Mouse (Mus musculus) forebrain, embryonic 16.5 days (tissue): ENCODE measurements at regions not wholly inside any gene's neighbourhood (a gene's known extent, or its start where the extent isn't known, plus 50 kb on each side); places are given as distances from the start of the nearest gene placed in this dataset.

Source experiments
- ATAC-seq: fragments of 200-750 bp; cut with Nextera tagmentation; 2 replicates; pipeline ENCODE4 v1.8.0; 2017; ENCODE audit warnings: mild to moderate bottlenecking, moderate library complexity
- H3K27ac ChIP-seq: fragments of 300-500 bp; sonication (generic); 2 replicates; pipeline ENCODE4 v1.5.1; 2014; ENCODE audit warnings: low read length, control low read depth
- H3K27me3 ChIP-seq: fragments of 300-500 bp; sonication (generic); replicated peaks from 2 replicates; pipeline ENCODE4 v1.6.1; 2014; ENCODE audit warnings: low read length; ENCODE audit not compliant: control insufficient read depth, insufficient read depth
- H3K36me3 ChIP-seq: fragments of 300-500 bp; sonication (generic); 2 replicates; pipeline ENCODE4 v1.6.1; 2014; ENCODE audit not compliant: control insufficient read depth, insufficient read depth
- H3K4me1 ChIP-seq: fragments of 300-500 bp; sonication (generic); replicated peaks from 2 replicates; pipeline ENCODE4 v1.6.1; 2014; ENCODE audit warnings: low read length; ENCODE audit not compliant: control insufficient read depth, insufficient read depth
- H3K4me2 ChIP-seq: fragments of 300-500 bp; sonication (generic); 2 replicates; pipeline ENCODE4 v1.6.1; 2014; ENCODE audit warnings: mild to moderate bottlenecking, low read length, control low read depth
- H3K4me3 ChIP-seq: fragments of 300-500 bp; sonication (generic); replicated peaks from 2 replicates; pipeline ENCODE4 v1.5.1; 2014; ENCODE audit warnings: mild to moderate bottlenecking, low read length, control low read depth
- H3K9ac ChIP-seq: fragments of 300-500 bp; sonication (generic); replicated peaks from 2 replicates; pipeline ENCODE4 v1.6.1; 2014; ENCODE audit warnings: low read depth, low read length, control low read depth
- H3K9me3 ChIP-seq: fragments of 300-500 bp; sonication (generic); 2 replicates; pipeline ENCODE4 v1.6.1; 2016; ENCODE audit warnings: low read length; ENCODE audit not compliant: control insufficient read depth
- WGBS: fragments of 180-500 bp; shearing (Covaris S2); extraction: QIAGEN DNeasy Blood & Tissue Kit; methylation state at CpG from one replicate; pipeline ENCODE4 v1.1.7; 2014; 5-methylcytosine and 5-hydroxymethylcytosine counted together

DNA sequence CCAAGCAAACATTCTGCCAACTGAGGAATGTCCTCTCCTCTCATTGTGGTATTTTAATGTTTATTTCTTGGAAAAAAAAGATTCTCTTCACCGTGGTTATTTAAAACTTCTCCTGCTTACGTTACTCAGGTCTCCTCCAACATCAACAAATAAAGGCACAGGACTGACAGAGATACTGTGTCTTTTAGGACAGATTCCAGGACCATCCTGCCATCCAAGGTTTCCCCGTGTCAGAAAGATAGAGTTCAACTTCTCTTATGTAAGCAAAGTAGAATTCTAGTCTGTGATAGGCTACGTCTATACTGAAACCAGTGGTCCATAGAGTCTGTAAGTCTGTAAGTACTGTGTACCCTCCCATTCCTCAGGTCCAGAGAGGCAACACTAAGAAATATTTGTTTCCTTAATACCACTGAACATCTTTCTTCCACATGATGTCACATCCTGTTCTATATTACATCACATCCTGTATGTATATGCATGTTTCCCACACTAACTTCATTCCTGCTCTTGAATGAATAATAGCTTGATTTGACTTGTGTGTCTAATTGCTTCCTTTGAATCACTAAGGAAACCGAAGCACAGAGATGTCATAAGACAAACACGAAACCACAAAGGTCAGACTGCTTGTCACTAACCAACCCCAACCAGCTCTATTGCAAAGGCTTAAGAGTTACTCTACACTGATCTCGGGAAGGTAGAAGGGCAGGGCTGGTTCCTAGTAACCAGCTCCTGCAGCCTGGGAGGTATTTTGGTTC lies 353.2 kb upstream of the Trib2 start:
- Histone ChIP-seq H3K4me1 (no peaks in the 10 kb centered on the region), H3K9ac (no peak overlapping the region), H3K36me3 (no peaks in the 10 kb centered on the region), H3K9me3 (no peaks in the 10 kb centered on the region), H3K27ac (no peak overlapping the region), H3K4me3 (no peak overlapping the region), H3K27me3 (no peaks in the 10 kb centered on the region), H3K4me2 (no peak overlapping the region)
- WGBS = 91% methylated on average over 7 of the region's 7 CpGs
- ATAC-seq = no peak

DNA sequence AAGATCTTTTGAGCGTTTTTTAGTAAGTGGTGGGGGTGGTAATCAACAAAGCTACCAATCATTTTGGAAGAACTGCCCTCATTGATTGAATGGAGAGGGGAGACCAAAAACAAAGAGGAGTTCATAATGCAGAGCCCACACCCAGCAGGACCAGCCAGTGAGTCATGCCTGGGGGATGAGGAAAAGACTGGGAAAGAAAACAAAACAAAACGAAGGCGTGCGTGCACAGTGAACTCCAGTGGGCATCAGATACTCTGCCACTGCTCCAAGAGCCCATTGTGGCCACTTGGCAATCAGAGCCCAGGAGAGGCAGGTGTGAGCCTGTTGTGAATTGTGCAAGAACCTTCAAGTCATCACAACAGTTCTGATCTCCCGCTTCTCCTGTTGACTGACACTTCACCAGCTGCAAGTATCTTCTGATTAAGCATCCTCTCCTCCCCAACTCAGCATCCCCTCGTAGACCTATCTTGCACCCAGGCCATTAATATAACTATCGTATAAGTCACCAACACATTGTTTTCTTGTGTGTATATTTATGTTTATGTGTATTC lies 351.1 kb upstream of the Trib2 start:
- Histone ChIP-seq H3K27me3 (no peaks in the 10 kb centered on the region), H3K9ac (no peak overlapping the region), H3K27ac (no peak overlapping the region), H3K36me3 (no peaks in the 10 kb centered on the region), H3K4me3 (no peak overlapping the region), H3K4me1 (no peaks in the 10 kb centered on the region), H3K4me2 (no peak overlapping the region), H3K9me3 (no peaks in the 10 kb centered on the region)
- 48% methylated on average over 7 of the region's 7 CpGs for WGBS
- ATAC-seq = no peak

DNA sequence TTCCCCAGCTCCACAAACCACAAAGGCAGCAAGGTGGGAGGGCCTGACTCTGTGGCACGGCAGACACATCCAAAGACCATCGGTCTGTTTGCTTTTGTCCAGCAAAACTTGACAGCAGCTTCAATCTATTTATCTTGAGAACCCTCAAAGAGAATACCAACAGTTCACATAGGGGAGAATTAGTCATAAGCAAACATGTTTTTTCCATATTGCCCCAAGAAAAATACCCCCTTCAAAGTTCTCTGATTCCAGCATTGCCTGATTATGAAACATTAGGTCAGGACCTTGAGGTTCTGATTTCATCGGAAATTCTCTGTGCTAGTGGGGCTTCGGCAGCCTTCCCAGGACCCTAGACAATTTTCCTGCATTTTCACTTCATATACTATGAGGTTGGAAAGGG lies 348.4 kb upstream of the Trib2 start:
- Histone ChIP-seq H3K9ac (no peak overlapping the region), H3K4me3 (no peak overlapping the region), H3K36me3 (no peaks in the 10 kb centered on the region), H3K4me2 (no peak overlapping the region), H3K27ac (no peak overlapping the region), H3K4me1 (no peaks in the 10 kb centered on the region), H3K27me3 (no peaks in the 10 kb centered on the region), H3K9me3 (no peaks in the 10 kb centered on the region)
- WGBS = 91% methylated on average over 4 of the region's 4 CpGs
- ATAC-seq = no peak

DNA sequence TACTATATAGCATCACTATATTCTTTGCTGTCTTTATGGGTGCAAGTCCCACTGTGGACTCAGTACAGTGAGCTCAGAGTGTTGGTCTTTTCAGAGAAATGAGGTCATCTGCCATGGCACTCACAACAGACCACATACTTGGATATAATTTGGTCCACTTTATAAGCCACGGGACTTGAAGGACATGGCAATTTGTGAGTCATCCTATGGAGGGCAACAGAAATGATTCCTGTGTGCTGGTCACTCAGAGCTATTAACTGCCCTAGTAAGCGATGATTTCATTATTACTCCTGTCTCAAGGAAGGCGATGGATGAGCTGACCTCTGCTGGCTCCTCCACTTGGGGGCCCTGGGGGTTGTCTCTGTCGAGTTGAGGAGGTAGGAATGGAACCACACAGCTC lies 345.2 kb upstream of the Trib2 start:
- no peak overlapping the region for H3K4me2 ChIP-seq
- H3K27ac ChIP-seq = no peak overlapping the region
- H3K9me3 ChIP-seq = no peaks in the 10 kb centered on the region
- 85% methylated on average over 4 of the region's 4 CpGs for WGBS
- no peaks in the 10 kb centered on the region for H3K36me3 ChIP-seq
- no peak overlapping the region for H3K4me3 ChIP-seq
- ATAC-seq = no peak
- H3K27me3 ChIP-seq = no peaks in the 10 kb centered on the region
- no peaks in the 10 kb centered on the region for H3K4me1 ChIP-seq
- no peak overlapping the region for H3K9ac ChIP-seq

DNA sequence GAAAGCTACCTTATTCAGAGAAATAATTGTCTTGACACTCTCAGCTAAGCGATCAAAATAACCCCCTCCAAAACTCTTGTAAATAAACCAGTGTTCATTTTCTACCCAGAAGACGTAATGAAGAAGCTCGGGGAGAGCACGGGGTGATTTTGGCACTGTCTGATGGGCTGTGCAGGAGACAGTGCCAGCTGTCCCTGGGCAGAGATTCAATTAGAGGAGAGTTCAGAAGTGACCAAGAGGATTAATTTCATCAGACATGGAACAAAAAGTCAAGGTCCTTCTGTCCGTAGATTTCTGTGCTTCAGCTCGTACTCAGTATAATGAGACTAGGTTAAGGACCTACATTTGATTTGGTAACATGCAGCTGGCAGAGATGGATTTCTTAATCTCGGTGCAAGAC lies 341.2 kb upstream of the Trib2 start:
- Histone ChIP-seq H3K36me3 (no peaks in the 10 kb centered on the region), H3K9me3 (no peaks in the 10 kb centered on the region), H3K4me1 (peaks cover 10% of the 10 kb centered on the region), H3K27me3 (no peaks in the 10 kb centered on the region), H3K4me3 (no peak overlapping the region), H3K27ac (no peak overlapping the region), H3K4me2 (no peak overlapping the region), H3K9ac (no peak overlapping the region)
- 53% methylated on average over 7 of the region's 7 CpGs for WGBS
- no peak for ATAC-seq

DNA sequence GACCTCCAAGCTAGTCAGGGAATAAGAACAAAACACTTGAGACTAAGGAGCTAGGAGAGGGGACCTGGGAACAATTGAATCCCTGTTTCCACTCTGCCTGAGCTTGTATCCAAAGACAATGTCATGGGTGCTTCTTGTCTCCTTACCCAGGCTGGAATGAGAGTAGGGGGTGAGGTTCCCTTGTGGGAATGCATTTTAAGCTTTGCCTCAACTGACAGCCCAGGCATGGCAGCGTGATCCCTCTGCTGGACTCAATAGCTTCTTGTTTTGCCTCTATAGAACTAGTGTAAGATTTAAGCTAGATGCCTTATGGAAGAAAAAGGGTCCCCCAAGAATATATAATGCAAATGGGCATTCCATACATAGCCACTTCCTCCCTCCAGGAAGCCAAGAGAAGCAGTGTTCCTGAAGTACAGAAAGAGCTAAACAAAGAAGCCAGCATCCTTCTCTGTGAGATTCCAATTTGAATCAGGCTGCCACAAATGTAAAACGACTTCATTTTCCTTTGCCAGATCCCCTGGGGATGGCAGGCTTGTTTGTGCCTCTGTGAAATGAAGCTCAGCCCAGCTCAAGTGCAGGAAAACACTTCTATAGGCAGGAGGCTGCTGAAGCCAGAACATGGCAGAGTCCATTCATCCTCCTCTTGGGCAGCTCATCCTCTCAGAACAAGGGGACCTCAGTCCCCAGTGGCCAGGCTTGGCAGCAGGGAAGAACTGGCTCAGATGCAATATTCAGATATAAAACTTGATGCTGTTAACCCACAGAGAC lies 339.3 kb upstream of the Trib2 start:
- 14% methylated on average over 2 of the region's 2 CpGs for WGBS
- H3K27ac ChIP-seq = peak overlapping the region; percentile 27; the same call in 1 of the 2 replicates
- no peak overlapping the region for H3K4me2 ChIP-seq
- H3K4me1 ChIP-seq = peaks cover 10% of the 10 kb centered on the region
- H3K4me3 ChIP-seq = no peak overlapping the region
- H3K9me3 ChIP-seq = no peaks in the 10 kb centered on the region
- 0 out of 2 replicates have a peak overlapping the region, but pooled peaks have one; percentile 15 for H3K9ac ChIP-seq
- no peaks in the 10 kb centered on the region for H3K36me3 ChIP-seq
- ATAC-seq = peak; percentile 88
- no peaks in the 10 kb centered on the region for H3K27me3 ChIP-seq

DNA sequence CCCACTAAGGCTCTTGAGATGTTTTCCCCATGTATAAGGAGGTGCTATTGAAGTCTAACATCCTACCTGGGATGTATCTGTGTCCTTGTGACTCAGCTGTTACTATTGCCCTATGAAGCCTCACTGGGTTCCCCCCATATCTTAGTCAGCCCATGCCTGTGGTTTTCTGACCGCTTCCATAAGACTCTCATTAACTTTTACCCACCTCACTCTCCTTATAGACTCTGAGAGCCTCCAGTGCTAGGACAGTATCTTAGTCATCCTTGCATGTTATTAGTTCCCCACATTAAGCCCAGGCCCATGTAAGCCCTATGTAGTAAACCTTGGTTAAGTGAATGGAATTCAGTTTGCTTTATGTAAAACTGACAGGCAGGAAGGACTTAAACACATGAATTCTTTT lies 337.5 kb upstream of the Trib2 start:
- no peaks in the 10 kb centered on the region for H3K36me3 ChIP-seq
- H3K9me3 ChIP-seq = no peaks in the 10 kb centered on the region
- H3K4me2 ChIP-seq = no peak overlapping the region
- WGBS = 91% methylated on average over 1 of the region's 1 CpGs
- peaks cover 10% of the 10 kb centered on the region for H3K4me1 ChIP-seq
- H3K27ac ChIP-seq = no peak overlapping the region
- no peak overlapping the region for H3K9ac ChIP-seq
- H3K4me3 ChIP-seq = no peak overlapping the region
- ATAC-seq = no peak
- H3K27me3 ChIP-seq = no peaks in the 10 kb centered on the region

DNA sequence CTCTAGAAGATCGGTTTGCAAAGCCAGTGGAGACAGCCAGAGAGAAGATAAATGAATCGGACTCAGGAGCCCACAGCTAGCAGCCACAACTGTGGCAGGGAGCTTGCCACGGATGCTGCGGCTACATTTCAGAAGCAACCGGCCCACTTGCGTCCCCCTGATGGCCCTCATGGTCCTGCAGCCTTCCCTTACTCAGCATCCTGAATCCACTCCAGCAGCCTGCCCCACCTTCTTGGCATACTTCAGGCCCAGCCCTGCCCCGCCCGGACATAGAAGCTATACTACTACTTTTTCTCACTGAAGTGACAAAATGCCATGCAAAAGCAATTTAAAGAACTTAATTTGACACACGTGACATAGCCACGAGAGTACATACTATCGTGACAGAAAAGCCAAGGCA lies 335.4 kb upstream of the Trib2 start:
- H3K9ac ChIP-seq = no peak overlapping the region
- H3K4me1 ChIP-seq = peaks cover 10% of the 10 kb centered on the region
- no peak overlapping the region for H3K27ac ChIP-seq
- no peaks in the 10 kb centered on the region for H3K36me3 ChIP-seq
- H3K4me2 ChIP-seq = no peak overlapping the region
- H3K9me3 ChIP-seq = no peaks in the 10 kb centered on the region
- H3K27me3 ChIP-seq = no peaks in the 10 kb centered on the region
- WGBS = 89% methylated on average over 11 of the region's 11 CpGs
- no peak for ATAC-seq
- no peak overlapping the region for H3K4me3 ChIP-seq

DNA sequence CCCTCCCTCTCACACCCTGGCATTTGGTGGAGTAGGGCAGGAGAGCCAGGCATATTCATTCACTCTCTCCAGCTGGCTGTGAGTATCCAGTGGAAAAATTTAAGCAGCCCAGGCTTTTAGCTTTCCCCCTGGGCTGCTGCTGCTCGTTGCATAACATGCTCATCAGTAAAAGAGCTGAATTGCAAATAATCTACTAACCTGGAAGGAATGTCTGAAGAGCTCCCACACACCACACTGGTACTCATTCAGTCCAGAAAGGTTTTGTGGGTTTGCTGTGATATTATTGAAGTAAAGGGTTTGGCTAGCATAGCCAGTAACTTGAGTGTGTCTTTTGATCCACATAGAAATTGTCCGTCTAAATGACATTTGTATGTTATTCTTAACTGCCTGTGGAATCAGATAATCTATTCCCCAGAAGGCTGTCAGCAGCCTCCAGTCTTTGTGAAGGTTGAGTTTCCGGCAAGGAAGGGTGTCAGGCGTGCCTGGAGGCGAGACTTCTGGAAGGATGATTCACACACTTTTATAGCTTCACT lies 334.5 kb upstream of the Trib2 start:
- 72% methylated on average over 5 of the region's 5 CpGs for WGBS
- H3K4me3 ChIP-seq = no peak overlapping the region
- no peaks in the 10 kb centered on the region for H3K36me3 ChIP-seq
- no peaks in the 10 kb centered on the region for H3K9me3 ChIP-seq
- no peak overlapping the region for H3K27ac ChIP-seq
- no peak for ATAC-seq
- H3K4me2 ChIP-seq = no peak overlapping the region
- H3K9ac ChIP-seq = no peak overlapping the region
- no peaks in the 10 kb centered on the region for H3K27me3 ChIP-seq
- H3K4me1 ChIP-seq = peaks cover 7% of the 10 kb centered on the region
